Mouse (Mus musculus) neutrophil, adult 83 days (primary cell): ENCODE measurements around the gene Ccdc151. TPM values are rescaled to one million over a fixed set of nuclear protein-coding genes. Genes with fewer than 3 reads are reported as not detected.

Experiments
- total RNA-seq, 2 experiments: library from RNA; stranded (reverse); gene quantifications; one replicate each; pipeline ENCODE4 v1.2.4; 2023

Ccdc151 gene
- total RNA-seq = not detected

DNA sequence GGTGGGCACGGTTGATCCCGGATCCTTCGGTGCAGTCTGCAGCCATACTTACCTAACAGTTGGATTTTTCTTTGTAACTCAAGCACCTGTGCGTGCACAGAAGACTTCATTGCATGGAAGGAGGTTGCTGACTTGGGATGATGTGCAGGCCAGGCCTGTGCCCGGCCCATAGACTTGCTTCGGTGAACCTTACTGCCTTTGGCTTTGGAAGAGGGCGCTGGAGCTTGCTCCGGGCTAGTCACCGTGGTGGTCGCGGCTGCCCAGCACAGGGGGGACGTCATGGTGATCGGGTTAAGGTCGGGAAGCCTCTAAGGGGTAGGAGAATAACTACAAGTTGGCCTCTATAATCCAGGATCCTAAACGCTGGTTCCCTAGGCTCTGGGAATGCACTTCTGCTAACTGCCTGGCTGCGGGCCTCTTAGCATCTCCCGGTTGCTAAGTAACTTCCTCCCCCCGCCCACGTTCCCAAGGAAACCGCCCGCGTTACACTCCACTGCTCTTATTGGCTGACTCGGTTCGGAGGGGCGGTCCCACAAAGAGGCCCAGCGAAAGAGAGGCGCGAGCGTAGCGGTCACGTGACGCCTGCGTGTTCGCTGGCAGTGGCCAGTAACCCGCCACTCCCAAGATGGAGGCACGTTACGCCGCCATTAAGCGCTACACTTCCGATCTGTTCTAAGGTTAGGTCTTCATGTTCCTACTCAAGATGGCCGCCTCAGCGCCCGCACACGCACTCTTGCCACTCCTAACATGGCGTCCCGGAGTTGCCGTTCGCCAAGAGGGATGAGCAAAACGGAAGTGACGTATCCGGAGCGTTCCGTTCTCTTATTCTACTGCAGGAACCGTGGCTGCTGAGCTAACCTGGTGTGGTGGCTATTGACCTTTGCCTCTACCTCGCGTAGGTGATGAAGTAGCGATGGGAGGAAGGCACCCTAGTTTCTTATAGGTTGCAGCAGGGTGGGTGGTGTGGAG is at the start of gene Ccdc151, which contains the start of gene Prkcsh:
Ccdc151 (minus strand) TSS at position 441 of the 969 bp plus-strand sequence.
Prkcsh (plus strand) TSS at position 613 of the 969 bp plus-strand sequence.

DNA sequence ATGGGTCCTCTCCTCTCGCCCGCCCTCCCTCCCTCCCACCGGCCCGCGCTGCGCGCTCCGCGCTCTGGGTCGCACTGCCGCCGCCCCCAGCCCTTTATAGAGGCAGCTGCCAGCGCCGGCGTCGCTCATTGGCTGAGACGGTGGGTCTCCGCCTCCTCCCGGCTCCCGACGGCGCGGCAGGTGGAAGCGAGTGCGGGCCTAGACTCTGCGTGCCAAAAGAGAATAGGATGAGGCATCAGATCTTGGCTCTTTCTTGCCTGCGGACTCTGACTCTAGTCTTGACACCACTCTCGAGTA is 49.5 kb upstream of the Ccdc151 start, which contains the start of gene Elavl3:
Elavl3 (minus strand) TSS at position 66 of the 297 bp plus-strand sequence.

DNA sequence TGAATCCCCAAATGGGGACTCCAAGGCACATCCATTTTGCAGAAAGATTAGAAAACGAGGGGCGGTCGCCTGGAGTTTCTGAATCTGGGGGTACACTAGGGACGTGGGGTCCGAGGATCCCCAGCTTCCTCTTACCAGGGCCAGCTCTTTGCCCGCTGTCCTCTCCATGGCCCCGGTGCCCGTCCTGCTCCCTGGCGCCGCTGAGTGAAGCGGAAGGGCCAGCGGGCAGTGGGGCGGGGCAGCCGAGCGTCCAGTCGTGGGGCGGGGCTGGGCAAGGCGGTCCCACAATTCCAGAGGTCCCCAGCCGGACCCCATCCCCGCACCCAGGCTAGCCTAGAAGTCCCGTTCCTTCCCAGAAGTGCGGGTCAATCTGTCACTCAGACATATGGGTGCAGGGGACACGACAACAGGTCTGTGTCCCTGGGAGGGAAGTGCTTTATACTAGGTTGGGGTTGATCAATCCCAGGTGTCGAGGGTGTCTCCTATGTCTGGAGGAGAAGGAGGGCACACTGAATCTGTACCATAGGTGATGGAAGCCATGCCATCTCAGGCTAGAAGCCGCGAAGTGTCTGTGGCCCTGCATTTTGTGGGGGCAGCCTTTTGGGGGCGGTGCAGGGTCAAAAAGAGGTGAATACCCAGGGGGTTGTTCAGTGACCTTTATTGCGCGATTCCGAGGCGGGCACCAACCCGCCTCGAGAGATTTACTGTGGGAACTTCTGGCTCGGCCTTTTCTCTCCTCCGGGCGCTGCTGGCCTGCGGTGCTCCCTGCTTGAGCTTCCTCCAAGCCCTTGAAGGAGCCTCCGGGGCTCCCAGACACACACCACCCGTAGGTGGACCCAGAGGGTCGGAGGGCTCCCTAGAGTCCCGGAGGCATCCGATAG is 13.0 kb downstream of the Ccdc151 start, which contains the start of gene Rgl3:
Rgl3 (minus strand) TSS at position 217 of the 881 bp plus-strand sequence.

DNA sequence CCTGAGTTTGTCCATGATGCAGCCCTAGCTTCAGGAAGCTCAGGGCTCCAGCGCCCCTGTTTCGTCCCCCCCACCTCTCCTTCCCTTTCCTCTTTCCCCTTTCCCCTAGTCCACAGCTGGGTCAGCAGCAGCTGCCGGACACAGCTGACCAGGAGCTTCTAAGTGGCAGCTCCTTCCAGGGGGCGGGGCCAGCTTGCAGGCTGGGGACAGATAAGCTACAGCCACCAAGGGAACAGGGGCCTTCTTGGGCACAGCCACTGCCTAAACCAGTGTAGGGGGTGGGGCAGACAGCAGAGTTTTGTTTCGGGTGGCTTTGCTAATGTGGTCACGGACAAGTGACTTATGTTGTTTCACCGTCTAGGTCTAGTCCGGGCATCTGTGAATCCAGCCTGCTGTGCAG is 39.0 kb downstream of the Ccdc151 start, which contains the start of gene Epor:
Epor (minus strand) TSS at position 90 of the 400 bp plus-strand sequence.

DNA sequence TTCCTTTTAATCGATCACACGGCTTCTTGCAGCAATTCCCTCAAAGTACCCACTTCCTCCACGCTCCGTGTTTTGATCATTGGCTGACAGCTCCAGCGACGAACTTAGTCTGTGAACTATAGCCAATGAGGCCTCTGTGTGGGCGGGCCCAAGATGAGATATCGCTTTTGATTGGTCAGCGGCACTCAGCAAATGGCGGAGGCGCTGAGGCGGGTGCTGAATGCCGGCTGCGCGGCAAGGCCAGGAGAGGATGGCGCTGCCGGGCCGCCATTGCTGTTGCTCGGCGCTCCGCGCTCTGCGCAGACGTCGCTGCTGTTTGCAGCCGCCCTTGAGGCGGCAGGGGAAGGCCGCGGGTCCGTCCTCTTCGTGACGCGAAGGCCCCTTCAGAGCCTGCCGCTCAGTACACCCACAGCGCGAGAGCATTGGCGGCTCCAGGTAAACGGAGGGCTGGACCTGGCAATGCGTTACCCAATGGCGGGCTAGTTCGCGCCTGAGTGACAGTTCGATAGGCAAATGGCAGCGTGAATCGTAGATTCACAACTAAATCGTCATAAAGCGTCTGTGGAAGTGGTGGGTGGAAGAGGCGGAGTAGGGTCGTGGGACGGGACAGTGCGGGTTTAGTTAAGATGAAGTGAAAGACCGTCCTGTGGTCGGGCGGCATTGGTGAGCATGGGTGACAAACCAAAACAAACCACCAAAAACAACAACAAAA is 46.7 kb downstream of the Ccdc151 start, which contains the start of gene Swsap1:
Swsap1 (plus strand) TSS at position 186 of the 712 bp plus-strand sequence.

Other genes with a start within 250 kb of the Ccdc151 start
- gene Spc24, start 242.3 kb downstream of the Ccdc151 start, total RNA-seq = 10 to 100 TPM; 32.1 to 43.7 TPM
- under 1 TPM; 0.70 to 0.84 TPM for gene Kank2, start 203.9 kb downstream of the Ccdc151 start, total RNA-seq
- gene Angptl8, start 167.1 kb downstream of the Ccdc151 start, total RNA-seq = not detected
- gene Dock6, start 150.0 kb downstream of the Ccdc151 start, total RNA-seq = 1 to 10 TPM; 2.6 to 4.3 TPM
- 100 to 1,000 TPM; 154 to 156 TPM for gene Rab3d, start 84.4 kb downstream of the Ccdc151 start, total RNA-seq
- 1 to 10 TPM in 1 of 2 experiments, under 1 TPM in 1; 0.77 to 1.5 TPM for gene Ccdc159, start 75.2 kb downstream of the Ccdc151 start, total RNA-seq
- gene Tmem205, start 75.1 kb downstream of the Ccdc151 start, total RNA-seq = 10 to 100 TPM; 17.0 to 20.7 TPM
- 1 to 10 TPM; 1.2 to 1.4 TPM for gene Plppr2, start 65.6 kb downstream of the Ccdc151 start, total RNA-seq
- 1 to 10 TPM; 4.3 to 4.5 TPM for gene Swsap1, start 46.9 kb downstream of the Ccdc151 start, total RNA-seq
- gene Epor, start 39.1 kb downstream of the Ccdc151 start, total RNA-seq = 10 to 100 TPM in 1 of 2 experiments, 1 to 10 TPM in 1; 10.0 to 15.7 TPM
- gene Rgl3, start 13.2 kb downstream of the Ccdc151 start, total RNA-seq = not detected
- gene Prkcsh, start 172 bp upstream of the Ccdc151 start, total RNA-seq = 10 to 100 TPM; 55.2 to 67.9 TPM
- gene Elavl3, start 49.4 kb upstream of the Ccdc151 start, total RNA-seq = under 1 TPM in 1 of 2 experiments, not detected in 1; 0.55 TPM
- not detected for gene Gm49318, start 68.6 kb upstream of the Ccdc151 start, total RNA-seq
- gene Zfp653, start 68.7 kb upstream of the Ccdc151 start, total RNA-seq = 1 to 10 TPM; 9.0 to 9.7 TPM
- gene Ecsit, start 82.8 kb upstream of the Ccdc151 start, total RNA-seq = 1 to 10 TPM; 8.6 to 8.7 TPM
- gene Cnn1, start 96.6 kb upstream of the Ccdc151 start, total RNA-seq = not detected
- 10 to 100 TPM; 34.9 to 42.1 TPM for gene Elof1, start 114.5 kb upstream of the Ccdc151 start, total RNA-seq
- gene Acp5, start 133.1 kb upstream of the Ccdc151 start, total RNA-seq = 10 to 100 TPM; 28.6 to 38.7 TPM
- gene Pigyl, start 154.2 kb upstream of the Ccdc151 start, total RNA-seq = 10 to 100 TPM; 15.4 to 16.0 TPM
- gene Zfp872, start 185.5 kb upstream of the Ccdc151 start, total RNA-seq = not detected
- 10 to 100 TPM; 12.4 to 17.5 TPM for gene Zfp809, start 223.1 kb upstream of the Ccdc151 start, total RNA-seq